Mouse (Mus musculus) forebrain, embryonic 10.5 days (tissue): ENCODE measurements around the gene Olfr1217. TPM values are rescaled to one million over a fixed set of nuclear protein-coding genes. Genes with fewer than 3 reads are reported as not detected.
"Not testable (repeated sequence)": the region's sequence is repeated elsewhere in the genome, so short reads cannot be mapped to it uniquely, and the experiment has no call there.

Experiments used
- DNase-seq: peaks from one replicate; pipeline ENCODE4 v3.0.0-alpha.2; 2017; ENCODE audit warnings: low spot score; ENCODE audit errors: extremely low spot score
- H3K27ac ChIP-seq: fragments of 300-500 bp; sonication (generic); 2 replicates; pipeline ENCODE4 v1.5.1; 2016; ENCODE audit warnings: mild to moderate bottlenecking
- H3K27me3 ChIP-seq: fragments of 300-500 bp; sonication (generic); 2 replicates; pipeline ENCODE4 v1.6.1; 2016; ENCODE audit warnings: mild to moderate bottlenecking; ENCODE audit not compliant: poor library complexity, severe bottlenecking
- H3K36me3 ChIP-seq: fragments of 300-500 bp; sonication (generic); replicated peaks from 2 replicates; pipeline ENCODE4 v1.6.1; 2016; ENCODE audit warnings: mild to moderate bottlenecking, moderate library complexity
- H3K4me1 ChIP-seq: fragments of 300-500 bp; sonication (generic); 2 replicates; pipeline ENCODE4 v1.6.1; 2016
- H3K4me3 ChIP-seq: fragments of 300-500 bp; sonication (generic); 2 replicates; pipeline ENCODE4 v1.5.1; 2016; ENCODE audit warnings: mild to moderate bottlenecking, moderate library complexity
- H3K9me3 ChIP-seq: fragments of 300-500 bp; sonication (generic); 2 replicates; pipeline ENCODE4 v1.6.1; 2016; ENCODE audit warnings: mild to moderate bottlenecking, moderate library complexity
- WGBS: fragments of 180-500 bp; shearing (Covaris S2); methylation state at CpG from one replicate; pipeline ENCODE4 v1.1.7; 2016; 5-methylcytosine and 5-hydroxymethylcytosine counted together
- polyA plus RNA-seq: library from polyadenylated mRNA; unstranded; fragments of >200 nt; fragmentation: Nextera tagmentation; extraction: Ambion mirVana; gene quantifications from 2 replicates; pipeline ENCODE4 v1.2.1, GENCODE M21; 2016

Olfr1217 gene
- not detected in 2 replicates for polyA plus RNA-seq

DNA sequence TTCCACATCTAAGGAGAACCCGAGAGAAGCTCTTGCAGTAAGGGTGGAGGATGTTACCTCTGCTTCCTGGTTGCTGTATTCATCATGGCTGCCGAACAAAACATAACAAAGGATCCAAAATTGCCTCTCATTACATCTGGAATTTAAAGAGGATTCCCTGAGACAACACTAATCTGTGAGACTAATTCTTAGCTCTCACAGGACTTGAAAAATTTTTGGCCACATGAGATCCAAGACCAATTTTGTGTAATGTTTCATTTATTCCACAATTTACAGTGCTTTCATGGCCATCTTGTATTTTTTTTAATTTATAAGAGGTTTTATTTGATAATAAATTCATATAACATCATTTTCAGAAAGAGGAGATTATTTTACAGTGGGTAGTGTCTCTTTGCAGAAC lies at the start of gene Olfr1217:
Gene Olfr1217 (minus strand): TSS at position 101 of the 400 bp plus-strand sequence.
- Histone ChIP-seq H3K27me3 (no peaks in the 10 kb centered on the region), H3K9me3 (no peaks in the 10 kb centered on the region), H3K36me3 (no peaks in the 10 kb centered on the region), H3K4me3 (no peak within 1 kb of the TSS), H3K4me1 (no peaks in the 10 kb centered on the region), H3K27ac (no peak within 1 kb of the TSS)
- DNase-seq = no peak
- WGBS = 91% methylated on average over 2 of the region's 2 CpGs

DNA sequence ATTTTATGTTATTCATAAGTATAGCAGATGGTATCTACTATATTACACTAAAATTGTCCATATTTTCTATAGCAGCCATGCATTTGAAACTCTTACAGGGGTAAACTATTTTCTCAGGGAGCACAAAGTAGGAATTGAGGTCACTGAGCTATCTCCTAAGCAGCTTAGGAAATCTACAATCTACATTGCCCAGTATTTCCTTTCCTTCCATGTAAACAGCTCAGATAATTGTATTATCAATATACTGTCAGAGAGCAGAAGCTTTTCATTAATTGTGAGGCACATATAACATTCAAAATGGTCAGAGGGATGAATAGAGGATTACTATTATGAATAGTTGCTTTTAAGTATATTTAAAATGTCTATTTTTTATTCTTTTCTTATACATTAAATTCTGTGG lies 49.6 kb upstream of the Olfr1217 start:
- no peak for DNase-seq
- H3K36me3 ChIP-seq = no peaks in the 10 kb centered on the region
- H3K4me1 ChIP-seq = no peaks in the 10 kb centered on the region
- H3K4me3 ChIP-seq = no peak overlapping the region
- H3K27ac ChIP-seq = no peak overlapping the region
- H3K27me3 ChIP-seq = no peaks in the 10 kb centered on the region
- H3K9me3 ChIP-seq = no peaks in the 10 kb centered on the region

DNA sequence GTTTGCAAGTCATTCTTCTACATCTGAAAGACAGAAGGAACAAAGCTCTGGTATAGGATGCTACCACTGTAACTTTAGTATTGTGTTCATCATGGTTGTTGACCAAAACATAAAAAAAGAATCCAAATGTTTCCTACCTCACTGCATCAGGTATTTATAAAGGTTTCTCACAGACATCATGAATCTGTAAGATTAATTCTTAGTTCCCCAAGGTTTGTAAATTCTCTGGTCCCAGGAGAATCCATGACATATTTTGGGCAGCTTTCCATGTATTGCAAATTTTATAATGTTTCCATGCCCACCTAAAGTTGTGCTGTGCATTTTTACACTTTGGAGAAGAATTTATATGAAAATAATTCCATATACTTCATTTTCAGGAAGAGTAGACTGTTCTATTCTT lies 29.2 kb upstream of the Olfr1217 start, which contains the start of gene Olfr1218:
Gene Olfr1218 (minus strand): TSS at position 101 of the 400 bp plus-strand sequence.
- Histone ChIP-seq H3K36me3 (no peaks in the 10 kb centered on the region), H3K27ac (no peak within 1 kb of the TSS), H3K9me3 (no peaks in the 10 kb centered on the region), H3K4me3 (no peak within 1 kb of the TSS), H3K4me1 (no peaks in the 10 kb centered on the region), H3K27me3 (no peaks in the 10 kb centered on the region)
- DNase-seq = no peak

DNA sequence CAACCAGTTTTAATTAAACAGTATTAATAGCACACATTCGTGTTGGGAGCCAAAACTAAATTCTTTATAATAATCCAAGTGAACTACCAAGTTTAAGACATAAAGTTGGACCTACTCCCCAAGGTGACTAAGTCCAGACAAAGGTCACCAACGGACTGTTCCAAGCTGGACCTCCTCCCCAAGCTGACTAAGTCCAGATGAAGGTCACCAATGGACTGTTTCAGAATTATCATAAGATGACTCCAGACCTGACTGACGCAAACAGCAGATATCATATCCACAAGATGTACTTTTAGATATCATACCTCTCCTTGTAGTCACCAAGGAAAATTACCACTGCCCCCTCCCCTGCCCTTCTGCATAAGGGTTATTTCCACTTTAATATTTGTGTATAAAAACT lies 10.4 kb downstream of the Olfr1217 start:
- WGBS = 81% methylated on average over 3 of the region's 3 CpGs
- H3K36me3 ChIP-seq, H3K27me3 ChIP-seq, H3K4me3 ChIP-seq, H3K9me3 ChIP-seq, DNase-seq, H3K4me1 ChIP-seq, H3K27ac ChIP-seq: not testable (repeated sequence)

DNA sequence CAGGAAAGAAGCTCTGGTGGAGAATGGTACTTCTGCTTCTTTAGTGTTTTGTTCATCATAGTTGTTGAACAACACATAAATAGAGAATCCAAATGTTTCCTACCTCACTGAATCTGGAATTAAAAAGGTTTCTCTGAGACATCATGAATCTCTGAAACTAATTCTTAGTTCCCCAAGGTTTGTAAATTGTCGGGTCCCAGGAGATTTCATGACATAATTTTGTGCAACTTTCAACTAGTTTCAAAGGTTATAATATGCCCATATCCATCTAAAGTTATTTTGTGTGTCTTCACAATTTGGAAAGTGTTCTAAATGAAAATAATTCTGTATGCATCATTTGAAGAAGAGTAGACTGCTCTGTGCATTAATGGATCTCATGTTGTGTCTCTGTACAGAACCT lies 13.6 kb downstream of the Olfr1217 start, which contains the start of gene Olfr1216:
Gene Olfr1216 (minus strand): TSS at position 101 of the 400 bp plus-strand sequence.
- Histone ChIP-seq H3K4me3 (no peak within 1 kb of the TSS), H3K9me3 (no peaks in the 10 kb centered on the region), H3K27me3 (no peaks in the 10 kb centered on the region), H3K27ac (no peak within 1 kb of the TSS), H3K4me1 (no peaks in the 10 kb centered on the region), H3K36me3 (no peaks in the 10 kb centered on the region)
- no peak for DNase-seq
- 85% methylated on average over 1 of the region's 1 CpGs for WGBS

DNA sequence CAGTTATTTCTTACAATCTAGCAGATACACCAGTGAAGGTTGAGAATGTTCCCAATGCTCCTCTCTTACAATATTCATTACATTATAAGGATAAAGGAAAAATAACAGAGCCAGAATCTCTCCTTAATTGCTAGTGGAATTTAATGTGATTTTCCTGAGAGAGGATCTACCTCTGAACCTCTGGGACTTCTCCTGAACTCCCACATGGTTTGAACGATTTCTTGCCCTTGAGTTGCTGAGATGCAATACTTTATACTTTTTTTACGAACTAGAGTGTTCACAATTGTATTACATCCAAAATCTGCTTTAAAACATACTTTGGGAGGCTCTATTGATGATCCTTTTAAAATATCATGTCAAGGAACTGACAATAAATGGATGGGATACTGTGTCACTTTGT lies 25.0 kb downstream of the Olfr1217 start, which contains the start of gene Olfr1215:
Gene Olfr1215 (minus strand): TSS at position 101 of the 400 bp plus-strand sequence.
- Histone ChIP-seq H3K9me3 (no peaks in the 10 kb centered on the region), H3K36me3 (no peaks in the 10 kb centered on the region), H3K4me1 (no peaks in the 10 kb centered on the region), H3K4me3 (no peak within 1 kb of the TSS), H3K27me3 (no peaks in the 10 kb centered on the region), H3K27ac (no peak within 1 kb of the TSS)
- WGBS = 84% methylated on average over 2 of the region's 2 CpGs
- no peak for DNase-seq

DNA sequence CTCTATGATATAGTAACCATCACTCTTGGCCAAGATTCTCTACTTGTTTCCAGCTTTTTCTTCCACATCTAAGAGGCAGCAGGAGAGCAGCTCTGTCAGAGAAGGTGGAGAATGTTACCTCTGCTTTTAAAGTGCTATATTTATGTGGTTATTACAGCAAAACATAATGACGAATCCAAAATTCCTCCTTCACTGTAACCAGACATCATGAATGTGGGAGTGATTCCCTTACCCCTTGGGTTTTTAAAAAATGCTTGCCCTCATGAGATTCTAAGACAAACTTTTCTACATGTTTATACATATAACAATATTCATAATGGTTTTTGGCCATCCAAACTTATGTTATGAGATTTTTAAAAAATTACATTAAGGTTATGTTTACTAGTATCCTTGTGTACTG lies 39.3 kb downstream of the Olfr1217 start, which contains the start of gene Olfr1214:
Gene Olfr1214 (minus strand): TSS at position 101 of the 400 bp plus-strand sequence.
- DNase-seq = no peak
- Histone ChIP-seq H3K36me3 (no peaks in the 10 kb centered on the region), H3K27me3 (no peaks in the 10 kb centered on the region), H3K9me3 (no peaks in the 10 kb centered on the region), H3K4me3 (no peak within 1 kb of the TSS), H3K27ac (no peak within 1 kb of the TSS), H3K4me1 (no peaks in the 10 kb centered on the region)
- 82% methylated on average over 1 of the region's 1 CpGs for WGBS

DNA sequence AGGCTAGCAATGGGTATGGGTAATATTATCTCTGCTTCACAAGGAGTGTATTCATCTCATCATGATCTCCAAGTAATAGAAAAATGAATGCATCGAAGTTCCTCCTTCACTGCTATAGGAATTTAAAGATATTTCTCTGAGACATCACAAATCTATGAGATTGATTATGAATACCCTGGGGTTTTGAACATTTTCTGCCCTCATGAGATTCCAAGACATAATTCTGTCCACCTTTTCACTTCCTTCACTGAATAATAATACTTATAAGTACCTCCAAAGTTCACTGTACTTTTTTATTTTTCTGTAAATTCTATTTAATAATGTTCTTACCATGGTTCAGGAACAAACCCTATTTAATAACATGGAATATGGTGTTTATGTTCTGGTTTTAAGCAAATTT lies 51.7 kb downstream of the Olfr1217 start, which contains the start of gene Gm13762:
Gene Gm13762 (minus strand): TSS at position 101 of the 400 bp plus-strand sequence.
- Histone ChIP-seq H3K36me3 (no peaks in the 10 kb centered on the region), H3K9me3 (no peaks in the 10 kb centered on the region), H3K4me1 (no peaks in the 10 kb centered on the region), H3K4me3 (no peak within 1 kb of the TSS), H3K27ac (no peak within 1 kb of the TSS), H3K27me3 (no peaks in the 10 kb centered on the region)
- no peak for DNase-seq
- 100% methylated on average over 1 of the region's 1 CpGs for WGBS

Other genes with a start within 250 kb of the Olfr1217 start
- gene Olfr1201, start 239.0 kb downstream of the Olfr1217 start, polyA plus RNA-seq = not detected in 2 replicates
- gene Olfr1202, start 217.6 kb downstream of the Olfr1217 start, polyA plus RNA-seq = 0.04 TPM in 1 of 2 replicates, not detected in the other
- not detected in 2 replicates for gene Olfr1205, start 202.3 kb downstream of the Olfr1217 start, polyA plus RNA-seq
- not detected in 2 replicates for gene Olfr1204, start 182.8 kb downstream of the Olfr1217 start, polyA plus RNA-seq
- gene Olfr1206, start 168.8 kb downstream of the Olfr1217 start, polyA plus RNA-seq = not detected in 2 replicates
- gene Olfr1208, start 129.8 kb downstream of the Olfr1217 start, polyA plus RNA-seq = not detected in 2 replicates
- gene Olfr1209, start 116.9 kb downstream of the Olfr1217 start, polyA plus RNA-seq = not detected in 2 replicates
- not detected in 2 replicates for gene Olfr1211, start 94.0 kb downstream of the Olfr1217 start, polyA plus RNA-seq
- not detected in 2 replicates for gene Olfr1212, start 78.1 kb downstream of the Olfr1217 start, polyA plus RNA-seq
- gene Gm13762, start 51.8 kb downstream of the Olfr1217 start, polyA plus RNA-seq = not detected in 2 replicates
- gene Olfr1214, start 39.4 kb downstream of the Olfr1217 start, polyA plus RNA-seq = not detected in 2 replicates
- gene Olfr1215, start 25.1 kb downstream of the Olfr1217 start, polyA plus RNA-seq = not detected in 2 replicates
- gene Olfr1216, start 13.7 kb downstream of the Olfr1217 start, polyA plus RNA-seq = not detected in 2 replicates
- not detected in 2 replicates for gene Olfr1218, start 29.1 kb upstream of the Olfr1217 start, polyA plus RNA-seq
- gene Olfr1219, start 51.4 kb upstream of the Olfr1217 start, polyA plus RNA-seq = not detected in 2 replicates
- not detected in 2 replicates for gene Olfr1220, start 74.8 kb upstream of the Olfr1217 start, polyA plus RNA-seq
- gene Olfr1221, start 85.2 kb upstream of the Olfr1217 start, polyA plus RNA-seq = not detected in 2 replicates
- not detected in 2 replicates for gene Olfr1222, start 101.0 kb upstream of the Olfr1217 start, polyA plus RNA-seq
- not detected in 2 replicates for gene Olfr1223, start 119.5 kb upstream of the Olfr1217 start, polyA plus RNA-seq
- gene Olfr1224-ps1, start 132.0 kb upstream of the Olfr1217 start, polyA plus RNA-seq = not detected in 2 replicates
- not detected in 2 replicates for gene Olfr1225, start 142.6 kb upstream of the Olfr1217 start, polyA plus RNA-seq
- gene Olfr1226, start 168.0 kb upstream of the Olfr1217 start, polyA plus RNA-seq = not detected in 2 replicates
- gene Olfr1228, start 222.0 kb upstream of the Olfr1217 start, polyA plus RNA-seq = not detected in 2 replicates